Mouse (Mus musculus): ENCODE data around the gene Spon1. TPM values are rescaled to one million over a fixed set of nuclear protein-coding genes. Genes with fewer than 3 reads are reported as not detected.

The Spon1 gene
- polyA plus RNA-seq, 1 experiment from 2014 or later = 57.4 TPM

DNA sequence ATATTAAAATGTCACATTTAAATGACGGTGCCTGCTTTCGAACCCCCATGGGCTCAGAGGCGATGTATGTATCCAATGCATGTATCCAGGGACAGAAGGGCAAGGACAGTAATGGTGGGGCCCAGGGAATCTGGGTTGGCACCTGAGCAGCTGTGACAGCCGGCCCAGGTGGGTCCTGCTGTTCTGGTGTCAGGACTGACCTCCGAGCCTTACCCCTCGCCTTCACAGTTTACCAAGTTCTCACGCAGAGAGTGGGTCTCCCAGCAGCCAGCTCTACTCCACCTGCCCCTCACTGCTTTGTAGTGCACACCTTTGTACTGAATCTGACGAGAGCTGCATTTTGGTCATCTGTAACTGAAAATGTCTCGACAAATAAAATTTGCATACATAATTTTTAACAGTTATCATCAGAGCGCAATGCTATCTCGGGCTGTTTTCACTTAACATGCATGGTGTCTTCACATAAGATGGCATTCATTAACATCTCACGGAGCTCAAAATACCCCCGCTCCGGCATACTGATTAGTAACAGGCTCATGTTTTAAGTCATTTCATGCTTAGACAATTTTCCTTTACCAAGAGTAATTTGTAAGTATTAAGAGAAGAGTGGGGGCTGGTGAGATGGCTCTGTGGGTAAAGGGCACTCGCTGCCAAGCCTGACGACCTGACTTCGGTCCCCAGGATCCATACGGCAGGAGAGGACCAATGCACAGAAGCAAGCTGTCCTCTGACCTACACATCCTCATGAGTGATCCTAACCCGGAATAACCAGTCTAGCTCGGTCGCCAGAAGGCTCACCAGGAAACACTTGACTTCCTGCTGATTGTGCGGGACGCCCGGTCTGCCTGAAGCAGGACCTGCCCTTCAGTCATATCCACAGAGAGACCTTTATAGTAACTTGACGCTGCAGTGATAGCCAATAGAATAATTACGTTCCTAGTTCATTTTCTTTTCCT lies 277.5 kb downstream of the Spon1 start:
- ATAC-seq (replicated peaks; ENCODE audit: insufficient number of reproducible peaks, insufficient read depth, low FRiP score, low read depth) = no peak; the same call in 1 of the 2 replicates
- H3K4me2 ChIP-seq = no peak overlapping the region
- WGBS = 70% methylated on average over 26 of the region's 26 CpGs

DNA sequence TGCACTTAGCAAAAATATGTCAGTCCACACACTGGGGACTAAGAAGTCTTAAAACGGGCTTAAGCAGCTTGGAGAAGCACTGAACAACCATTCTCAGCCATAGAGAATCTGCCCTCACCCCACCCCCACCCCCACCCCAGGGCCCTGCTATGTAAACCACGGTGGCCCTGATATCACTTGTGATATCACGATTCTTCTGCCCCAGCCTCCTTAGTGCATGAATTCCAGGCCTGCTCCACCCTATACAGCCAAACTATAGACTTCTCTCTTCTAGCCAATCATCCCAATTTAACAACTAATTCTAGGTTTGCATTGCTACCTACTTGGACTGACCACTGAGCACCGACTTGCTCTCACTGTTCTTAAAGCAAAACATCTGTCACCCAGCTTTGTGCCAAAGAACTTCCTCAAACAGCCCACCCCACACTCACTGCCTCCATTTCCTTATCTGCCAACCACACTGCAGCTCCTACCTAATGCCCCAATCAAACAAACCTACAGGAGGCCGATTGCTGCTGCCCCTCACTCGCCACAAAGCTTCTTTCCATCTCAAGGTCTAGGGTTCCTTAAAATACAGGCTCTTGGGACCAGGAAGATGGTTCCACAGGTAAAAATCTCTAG lies 278.2 kb downstream of the Spon1 start:
- no peaks in the 10 kb centered on the region for H3K9me3 ChIP-seq (replicated peaks)
- no peaks in the 10 kb centered on the region for H3K27me3 ChIP-seq
- peaks cover 17% of the 10 kb centered on the region; the same call in 1 of the 2 replicates for H3K36me3 ChIP-seq
- H3K4me2 ChIP-seq = no peak overlapping the region
- WGBS = 51% methylated on average over 6 of the region's 6 CpGs
- no peak overlapping the region for H3K9ac ChIP-seq
- no peak overlapping the region for H3K27ac ChIP-seq
- ATAC-seq (replicated peaks; ENCODE audit: insufficient number of reproducible peaks, insufficient read depth, low FRiP score, low read depth) = no peak
- H3K4me3 ChIP-seq = no peak overlapping the region
- peaks cover 35% of the 10 kb centered on the region for H3K4me1 ChIP-seq (replicated peaks)

More for the DNA sequence above, 277.5 kb downstream of the Spon1 start:
- Histone ChIP-seq H3K9ac (no peak overlapping the region), H3K27ac (no peak overlapping the region), H3K9me3 (replicated peaks) (no peaks in the 10 kb centered on the region), H3K4me3 (no peak overlapping the region), H3K4me1 (replicated peaks) (peaks cover 38% of the 10 kb centered on the region), H3K27me3 (no peaks in the 10 kb centered on the region), H3K36me3 (peaks cover 17% of the 10 kb centered on the region; the same call in 1 of the 2 replicates)

DNA sequence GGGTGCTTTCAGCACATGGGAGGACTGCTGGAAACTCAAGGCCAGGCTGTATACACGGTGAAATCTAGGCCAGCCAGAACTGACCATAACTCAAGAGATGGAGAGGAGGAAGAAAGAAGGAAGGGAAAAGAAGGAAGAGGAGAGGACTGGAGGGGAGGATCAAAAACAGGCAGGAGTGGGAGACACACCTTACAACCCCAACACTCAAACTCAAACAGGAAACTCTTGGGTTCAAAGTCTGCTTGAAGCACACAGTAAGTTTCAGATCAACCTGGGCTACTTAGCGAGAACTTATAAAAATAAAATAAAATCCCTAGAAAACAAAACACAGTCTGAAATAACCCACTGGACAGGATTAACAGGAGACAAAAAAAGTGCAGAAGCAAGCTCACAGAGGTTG lies 280.0 kb downstream of the Spon1 start:
- H3K4me1 ChIP-seq (replicated peaks) = peaks cover 37% of the 10 kb centered on the region
- WGBS = 54% methylated on average over 2 of the region's 2 CpGs
- ATAC-seq (replicated peaks; ENCODE audit: insufficient number of reproducible peaks, insufficient read depth, low FRiP score, low read depth) = no peak
- no peaks in the 10 kb centered on the region for H3K9me3 ChIP-seq (replicated peaks)
- peaks cover 4% of the 10 kb centered on the region; the same call in 1 of the 2 replicates for H3K36me3 ChIP-seq
- no peak overlapping the region for H3K27ac ChIP-seq
- no peak overlapping the region for H3K9ac ChIP-seq
- H3K4me2 ChIP-seq = no peak overlapping the region
- no peak overlapping the region for H3K4me3 ChIP-seq
- no peaks in the 10 kb centered on the region for H3K27me3 ChIP-seq

DNA sequence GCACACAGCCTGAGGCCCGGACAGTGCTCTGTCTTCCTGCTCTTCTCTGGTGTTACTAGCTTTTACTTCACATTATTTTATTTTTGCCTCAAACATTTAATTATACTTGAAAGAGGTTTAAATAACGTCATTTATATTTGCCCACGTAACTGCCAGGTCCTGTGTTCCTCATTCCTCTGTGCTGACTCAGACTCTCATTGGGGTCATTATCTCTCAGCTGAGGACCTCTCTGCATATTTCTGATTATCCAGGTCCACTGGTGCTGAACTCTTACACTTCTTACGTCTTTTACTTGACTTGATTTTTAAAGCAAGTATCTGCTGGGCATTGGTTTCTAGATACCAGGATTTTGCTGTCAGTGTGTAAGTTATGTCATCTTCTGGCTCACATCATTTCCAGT lies 287.9 kb downstream of the Spon1 start:
- Histone ChIP-seq H3K9ac (no peak overlapping the region), H3K27me3 (no peaks in the 10 kb centered on the region), H3K4me3 (no peak overlapping the region), H3K4me2 (no peak overlapping the region), H3K9me3 (replicated peaks) (no peaks in the 10 kb centered on the region), H3K36me3 (peaks cover 4% of the 10 kb centered on the region; the same call in 1 of the 2 replicates), H3K4me1 (replicated peaks) (peaks cover 31% of the 10 kb centered on the region), H3K27ac (peak overlapping the region; percentile 27)
- 44% methylated on average over 4 of the region's 4 CpGs for WGBS
- no peak for ATAC-seq (replicated peaks; ENCODE audit: insufficient number of reproducible peaks, insufficient read depth, low FRiP score, low read depth)

DNA sequence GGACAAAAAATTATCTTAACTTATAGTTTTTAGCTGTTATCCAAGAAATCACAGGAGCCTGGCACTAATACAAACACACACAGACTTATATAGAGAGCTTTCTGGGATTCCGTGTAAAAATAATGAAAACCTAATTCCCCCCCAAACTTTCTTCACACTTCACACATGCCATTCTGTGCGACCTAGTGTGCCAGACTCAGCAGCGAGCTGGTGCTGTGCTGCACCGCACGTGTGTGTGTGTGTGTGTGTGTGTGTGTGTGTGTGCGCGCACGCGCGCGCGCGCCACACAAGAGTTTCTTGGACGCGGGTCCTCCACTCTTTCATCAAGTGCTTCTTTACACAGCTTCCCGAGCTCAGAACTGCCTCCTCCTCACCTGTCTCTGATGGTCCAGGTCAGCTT lies 292.4 kb downstream of the Spon1 start:
- Histone ChIP-seq H3K27ac (no peak overlapping the region), H3K4me3 (no peak overlapping the region), H3K9me3 (replicated peaks) (no peaks in the 10 kb centered on the region), H3K36me3 (peaks cover 4% of the 10 kb centered on the region; the same call in 1 of the 2 replicates), H3K9ac (no peak overlapping the region), H3K27me3 (no peaks in the 10 kb centered on the region), H3K4me2 (no peak overlapping the region), H3K4me1 (replicated peaks) (peaks cover 15% of the 10 kb centered on the region)
- WGBS = 89% methylated on average over 16 of the region's 16 CpGs
- ATAC-seq (replicated peaks; ENCODE audit: insufficient number of reproducible peaks, insufficient read depth, low FRiP score, low read depth) = no peak

DNA sequence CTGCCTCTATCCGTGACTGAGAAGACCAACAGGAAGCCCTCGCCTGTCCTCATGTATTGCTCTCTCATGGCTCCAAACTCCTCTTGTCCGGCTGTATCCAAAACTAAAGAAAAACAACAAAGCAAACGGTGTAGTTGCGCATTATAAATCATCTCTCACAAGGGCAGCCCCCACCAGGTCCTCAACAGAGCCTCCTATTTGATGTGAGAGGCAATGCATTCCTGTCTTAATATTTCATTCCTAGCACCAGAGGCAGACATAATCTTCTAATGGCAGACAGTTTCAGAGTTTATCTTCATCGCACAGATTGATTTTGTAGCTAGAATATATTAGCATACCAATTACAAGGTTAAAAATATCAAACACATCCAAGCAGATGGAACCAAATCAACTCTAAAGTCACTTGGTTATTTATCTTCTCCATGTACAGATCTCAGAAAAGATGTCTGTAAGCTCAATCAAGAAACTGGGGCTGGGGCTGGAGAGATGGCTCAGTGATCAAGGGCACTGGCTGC lies 293.2 kb downstream of the Spon1 start:
- WGBS = 85% methylated on average over 6 of the region's 6 CpGs
- Histone ChIP-seq H3K9ac (no peak overlapping the region), H3K9me3 (replicated peaks) (no peaks in the 10 kb centered on the region), H3K4me2 (no peak overlapping the region), H3K36me3 (peaks cover 4% of the 10 kb centered on the region; the same call in 1 of the 2 replicates), H3K27ac (no peak overlapping the region), H3K4me1 (replicated peaks) (peaks cover 13% of the 10 kb centered on the region), H3K4me3 (no peak overlapping the region), H3K27me3 (no peaks in the 10 kb centered on the region)
- no peak for ATAC-seq (replicated peaks; ENCODE audit: insufficient number of reproducible peaks, insufficient read depth, low FRiP score, low read depth)

DNA sequence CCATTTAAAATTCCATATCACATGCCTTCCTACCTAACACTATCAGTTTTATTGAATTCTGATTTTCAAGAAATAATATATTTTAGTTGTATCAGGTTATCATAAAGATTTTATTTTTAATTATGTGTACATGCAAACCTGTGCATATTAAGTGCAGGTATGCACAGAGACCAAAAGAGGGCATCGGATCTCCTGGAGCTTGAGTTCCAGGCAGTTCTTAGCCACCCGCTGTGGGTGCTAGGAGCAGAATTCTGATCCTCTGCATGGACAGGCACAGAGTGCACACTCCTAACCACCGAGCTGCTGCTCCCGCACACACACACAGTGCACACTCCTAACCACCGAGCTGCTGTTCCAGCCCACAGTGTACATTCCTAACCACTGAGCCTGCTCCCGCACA lies 294.6 kb downstream of the Spon1 start:
- Histone ChIP-seq H3K4me2 (no peak overlapping the region), H3K9me3 (replicated peaks) (no peaks in the 10 kb centered on the region), H3K27ac (no peak overlapping the region), H3K36me3 (peaks cover 4% of the 10 kb centered on the region; the same call in 1 of the 2 replicates), H3K4me1 (replicated peaks) (peaks cover 20% of the 10 kb centered on the region), H3K27me3 (no peaks in the 10 kb centered on the region), H3K9ac (no peak overlapping the region), H3K4me3 (no peak overlapping the region)
- 91% methylated on average over 6 of the region's 6 CpGs for WGBS
- ATAC-seq (replicated peaks; ENCODE audit: insufficient number of reproducible peaks, insufficient read depth, low FRiP score, low read depth) = no peak

DNA sequence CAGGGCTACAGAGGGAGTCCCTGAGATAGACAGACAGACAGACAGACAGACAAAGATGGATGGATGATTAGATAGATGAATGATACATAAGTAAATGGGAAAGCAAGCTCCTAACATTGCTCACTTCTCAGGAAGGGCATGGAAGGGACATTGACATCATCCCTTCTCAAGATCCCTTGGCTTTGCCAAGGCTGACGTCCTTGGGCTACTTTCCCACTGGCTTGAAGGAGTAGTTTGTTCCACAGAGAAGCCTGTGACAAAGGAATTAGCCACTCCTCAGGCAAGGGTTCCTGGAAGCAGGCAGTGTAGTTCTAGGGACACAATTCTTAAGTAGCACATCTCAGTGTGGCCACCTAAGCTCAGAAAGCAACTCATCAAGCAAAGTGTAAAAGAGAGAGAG lies 296.7 kb downstream of the Spon1 start:
- Histone ChIP-seq H3K4me3 (no peak overlapping the region), H3K27me3 (no peaks in the 10 kb centered on the region), H3K4me1 (replicated peaks) (peaks cover 36% of the 10 kb centered on the region), H3K9ac (no peak overlapping the region), H3K27ac (no peak overlapping the region), H3K9me3 (replicated peaks) (no peaks in the 10 kb centered on the region), H3K4me2 (no peak overlapping the region), H3K36me3 (peaks cover 4% of the 10 kb centered on the region; the same call in 1 of the 2 replicates)
- WGBS = 56% methylated on average over 1 of the region's 1 CpGs
- ATAC-seq (replicated peaks; ENCODE audit: insufficient number of reproducible peaks, insufficient read depth, low FRiP score, low read depth) = no peak

DNA sequence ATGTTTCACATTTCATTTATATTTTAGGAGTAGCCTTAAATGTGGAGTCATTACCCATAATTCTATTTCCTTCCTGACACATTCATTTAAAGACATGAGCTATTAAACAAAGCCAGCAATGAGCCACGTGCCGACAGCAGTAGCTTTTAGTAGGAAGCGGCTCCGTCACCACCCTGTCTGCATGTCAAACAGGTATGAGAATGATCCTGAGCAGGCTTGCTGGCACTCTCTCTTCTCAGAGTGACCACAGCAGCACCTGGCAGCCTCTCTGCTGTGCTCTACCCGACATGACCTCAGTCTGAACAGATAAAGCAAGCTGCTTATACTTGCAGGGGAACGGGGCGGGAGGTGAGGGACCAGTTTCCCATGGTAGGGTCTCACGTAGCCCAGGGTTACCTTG lies 297.7 kb downstream of the Spon1 start:
- Histone ChIP-seq H3K4me3 (no peak overlapping the region), H3K4me2 (0 out of 2 replicates have a peak overlapping the region, but pooled peaks have one; percentile 15), H3K9ac (no peak overlapping the region), H3K27me3 (no peaks in the 10 kb centered on the region), H3K9me3 (replicated peaks) (no peaks in the 10 kb centered on the region), H3K27ac (peak overlapping the region; percentile 36; the same call in 1 of the 2 replicates), H3K36me3 (0 out of 2 replicates have a peak, but pooled peaks cover 3% of the 10 kb centered on the region), H3K4me1 (replicated peaks) (peaks cover 40% of the 10 kb centered on the region)
- peak; percentile 34 for ATAC-seq (replicated peaks; ENCODE audit: insufficient number of reproducible peaks, insufficient read depth, low FRiP score, low read depth)
- 24% methylated on average over 8 of the region's 8 CpGs for WGBS

DNA sequence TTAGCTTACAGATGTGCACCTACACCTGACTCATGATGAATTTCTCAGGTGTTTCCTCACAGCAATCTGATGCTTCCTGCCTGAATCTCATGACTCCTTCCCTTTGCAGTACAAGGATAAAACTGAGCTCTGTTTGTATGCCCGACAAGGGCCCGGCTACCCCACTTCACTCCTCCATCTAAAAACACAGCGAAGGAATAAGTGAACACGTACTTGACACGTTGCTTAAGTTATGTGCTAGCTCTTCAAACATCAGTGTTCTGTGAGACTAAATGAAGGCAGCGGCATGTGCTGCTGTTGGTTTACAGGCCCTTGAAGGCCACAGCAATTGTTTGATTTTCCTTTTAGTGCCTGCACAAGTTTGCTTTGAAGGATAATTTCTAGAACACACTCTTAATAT lies 298.2 kb downstream of the Spon1 start:
- H3K36me3 ChIP-seq = 0 out of 2 replicates have a peak, but pooled peaks cover 5% of the 10 kb centered on the region
- H3K4me1 ChIP-seq (replicated peaks) = peaks cover 40% of the 10 kb centered on the region
- peak overlapping the region; percentile 36; the same call in 1 of the 2 replicates for H3K27ac ChIP-seq
- H3K9ac ChIP-seq = no peak overlapping the region
- no peaks in the 10 kb centered on the region for H3K27me3 ChIP-seq
- 0 out of 2 replicates have a peak overlapping the region, but pooled peaks have one; percentile 15 for H3K4me2 ChIP-seq
- no peak overlapping the region for H3K4me3 ChIP-seq
- no peaks in the 10 kb centered on the region for H3K9me3 ChIP-seq (replicated peaks)
- ATAC-seq (replicated peaks; ENCODE audit: insufficient number of reproducible peaks, insufficient read depth, low FRiP score, low read depth) = no peak
- WGBS = 53% methylated on average over 6 of the region's 6 CpGs
